Mouse (Mus musculus): ENCODE data around the gene Neb. TPM values are rescaled to one million over a fixed set of nuclear protein-coding genes. Genes with fewer than 3 reads are reported as not detected.
"Not testable (repeated sequence)": the region's sequence is repeated elsewhere in the genome, so short reads cannot be mapped to it uniquely, and the experiment has no call there.

The Neb gene
- polyA plus RNA-seq, 3 experiments from 2014 or later, result 12.6 to 22.0 (median 14.4) TPM

GRCm38 (mm10) chr2:52174951-52175350, 203.3 kb downstream of the Neb start:
- no peak for ATAC-seq

- no peak for ATAC-seq
Observed at GRCm38 (mm10) chr2:52169243-52170005, 208.8 kb downstream of the Neb start.

GRCm38 (mm10) chr2:52153064-52153463, 225.2 kb downstream of the Neb start:
- ATAC-seq, result no peak

GRCm38 (mm10) chr2:52133351-52133750, 244.9 kb downstream of the Neb start:
- ATAC-seq, result no peak

GRCm38 (mm10) chr2:52131370-52131769, 246.9 kb downstream of the Neb start:
- ATAC-seq, result not testable (repeated sequence)

GRCm38 (mm10) chr2:52114086-52114485, 264.2 kb downstream of the Neb start:
- ATAC-seq, result no peak

Other genes starting within 250 kb of the Neb start
- 10 to 100 TPM; 14.4 to 24.2 (median 19.3) TPM for gene Arl5a, start 46.4 kb upstream of the Neb start, polyA plus RNA-seq (2017; shearing (Covaris generic))

All from inflammation-experienced regulatory T-cells, adult 6 months (primary cell).